Mouse (Mus musculus): ENCODE results near the gene Wnk2.

Wnk2 gene

DNA sequence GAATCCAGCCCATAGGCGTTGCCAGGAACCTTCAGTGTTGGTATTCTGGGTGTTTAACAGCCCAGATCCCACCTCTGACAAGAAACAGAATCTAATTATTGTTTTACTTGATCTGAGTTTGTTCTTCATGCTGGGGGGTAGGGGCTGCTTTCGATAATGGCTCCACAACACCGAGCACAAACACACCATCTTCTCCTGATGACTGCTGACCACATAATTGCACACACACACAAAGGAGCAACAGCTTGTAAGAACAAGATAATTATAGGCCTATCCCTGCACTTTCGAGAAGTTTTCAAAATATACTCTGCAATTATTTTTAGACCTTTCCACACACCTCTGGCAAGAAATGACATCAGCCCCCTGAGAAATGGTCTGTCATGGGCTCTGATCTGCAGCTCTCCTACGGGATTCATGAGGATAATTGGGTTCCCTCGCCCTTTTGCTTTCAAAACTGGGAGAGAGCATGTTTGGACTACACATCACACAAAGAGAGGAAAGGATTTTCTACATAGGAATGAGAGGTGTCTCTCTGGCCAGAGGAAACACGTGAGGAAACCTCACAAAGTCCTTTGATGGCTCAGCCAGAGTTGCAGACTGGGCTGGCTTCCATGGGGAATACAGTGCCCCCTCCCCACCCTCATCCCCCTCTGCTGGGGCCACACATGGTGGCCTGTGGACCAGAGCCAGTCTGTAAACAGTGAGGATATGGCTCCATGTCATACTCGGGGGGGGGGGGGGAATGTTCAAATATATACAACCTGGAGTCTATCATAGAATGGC, 118.9 kb downstream of the Wnk2 start:
- DNase-seq = no peak

DNA sequence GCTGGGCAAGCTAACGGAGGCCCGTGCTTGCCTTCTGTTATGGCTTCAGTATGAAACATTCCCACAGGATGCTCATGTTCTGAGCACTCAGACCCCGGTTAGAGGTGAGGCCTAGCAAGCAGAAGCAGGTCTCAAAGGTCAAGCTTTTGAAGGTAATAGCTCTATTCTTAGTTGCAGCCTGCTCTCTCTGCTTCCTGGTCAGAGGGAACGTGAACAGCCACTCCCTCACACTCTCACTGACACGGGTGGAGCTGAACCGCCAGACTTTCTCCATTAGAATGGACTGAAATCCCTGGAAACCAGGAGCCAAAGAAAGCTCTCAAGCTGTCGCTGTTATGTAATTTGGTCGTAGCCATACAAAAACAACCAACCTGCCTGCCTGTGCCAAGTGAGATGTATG, 120.8 kb downstream of the Wnk2 start:
- no peak for DNase-seq

- DNase-seq = no peak
These were observed 122.3 kb downstream of the Wnk2 start for GRCm38 (mm10) chr13:49025521-49025920.

DNA sequence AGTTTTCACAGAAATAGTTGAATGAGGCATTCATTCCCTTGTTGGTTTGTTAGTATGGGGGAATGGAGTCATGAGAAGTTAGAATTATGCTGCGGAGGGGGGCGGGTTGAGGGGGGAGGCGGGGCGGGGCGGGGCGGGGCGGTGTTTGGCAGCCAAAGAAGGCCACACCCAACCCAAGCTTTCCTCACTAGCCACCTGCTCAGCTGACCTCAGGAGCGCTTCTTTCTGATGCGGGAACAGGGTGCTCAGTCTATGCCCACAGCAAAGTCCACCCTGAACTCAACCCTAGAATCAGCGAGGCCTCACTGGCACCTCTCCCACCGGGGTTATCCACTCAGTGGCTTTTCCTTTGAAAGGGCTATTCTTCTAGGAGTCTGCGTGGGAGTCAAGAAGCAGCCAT, 123.1 kb downstream of the Wnk2 start:
- DNase-seq = no peak

- no peak for DNase-seq
These were observed 126.1 kb downstream of the Wnk2 start for GRCm38 (mm10) chr13:49021693-49022092.

DNA sequence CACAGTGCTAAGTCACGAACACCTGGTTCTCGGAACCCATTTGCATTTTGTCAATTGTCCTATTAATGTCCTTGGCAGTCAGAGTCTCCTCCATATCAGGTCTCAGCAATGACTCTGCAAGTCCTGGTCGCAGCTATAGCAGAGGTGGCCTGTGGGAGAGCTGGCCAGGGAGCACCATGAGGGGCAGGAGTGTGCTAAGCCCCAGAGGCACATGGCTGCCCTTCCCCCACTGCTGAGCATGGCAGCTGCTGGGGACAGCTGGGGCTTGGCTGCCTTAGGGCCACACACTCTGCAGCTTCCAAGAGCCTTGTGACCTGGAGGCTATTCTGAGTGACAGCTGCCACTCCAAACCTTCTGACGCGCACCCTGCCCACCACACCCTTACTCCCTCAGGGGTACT, 127.7 kb downstream of the Wnk2 start:
- no peak for DNase-seq

DNA sequence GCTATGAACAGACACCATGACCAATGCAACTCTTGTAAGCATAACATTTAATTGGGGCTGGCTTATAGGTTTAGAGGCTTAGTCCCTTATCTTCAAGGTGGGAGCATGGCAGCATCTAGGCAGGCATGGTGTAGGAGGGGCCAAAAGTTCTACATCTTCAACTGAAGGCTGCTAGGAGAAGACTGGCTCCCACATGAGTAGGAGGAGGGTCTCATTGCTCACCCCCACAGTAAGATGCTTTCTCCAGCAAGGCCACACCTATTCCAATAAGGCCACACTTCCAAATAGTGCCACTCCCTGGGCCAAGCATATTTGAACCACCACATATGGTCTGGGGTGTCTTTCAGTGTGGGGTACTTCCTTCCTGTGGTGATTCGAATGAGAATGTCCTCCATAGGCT, 130.4 kb downstream of the Wnk2 start:
- DNase-seq = no peak

GRCm38 (mm10) chr13:49016311-49016761, 131.5 kb downstream of the Wnk2 start:
- peak; percentile 86 for DNase-seq

- DNase-seq = no peak
These were observed 132.2 kb downstream of the Wnk2 start for GRCm38 (mm10) chr13:49015366-49016306.

GRCm38 (mm10) chr13:49013206-49013794, 134.5 kb downstream of the Wnk2 start:
- DNase-seq = no peak

GRCm38 (mm10) chr13:49001691-49002090, 146.1 kb downstream of the Wnk2 start:
- peak; percentile 28 for DNase-seq

- DNase-seq = peak; percentile 26
These were observed 149.2 kb downstream of the Wnk2 start for GRCm38 (mm10) chr13:48998591-48998990.

DNA sequence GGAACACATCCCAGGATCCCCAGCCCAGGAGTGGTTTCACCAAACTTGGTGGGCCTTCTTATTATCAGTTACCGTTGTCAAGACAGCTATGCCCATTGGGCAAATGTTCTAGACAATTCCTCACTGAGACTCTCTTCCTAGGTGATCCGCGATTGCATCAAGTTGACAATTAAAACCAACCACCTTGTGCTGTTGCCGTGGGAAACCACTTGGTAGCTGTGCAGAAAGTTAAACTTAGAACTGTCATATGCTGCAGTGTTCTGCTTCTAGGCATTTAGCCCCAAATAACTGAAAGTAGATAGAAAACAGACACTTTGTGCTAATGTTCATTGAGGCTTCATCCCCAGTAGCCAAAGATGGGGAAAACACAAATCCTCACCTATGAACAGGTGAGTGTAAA, 151.1 kb downstream of the Wnk2 start:
- no peak for DNase-seq

DNA sequence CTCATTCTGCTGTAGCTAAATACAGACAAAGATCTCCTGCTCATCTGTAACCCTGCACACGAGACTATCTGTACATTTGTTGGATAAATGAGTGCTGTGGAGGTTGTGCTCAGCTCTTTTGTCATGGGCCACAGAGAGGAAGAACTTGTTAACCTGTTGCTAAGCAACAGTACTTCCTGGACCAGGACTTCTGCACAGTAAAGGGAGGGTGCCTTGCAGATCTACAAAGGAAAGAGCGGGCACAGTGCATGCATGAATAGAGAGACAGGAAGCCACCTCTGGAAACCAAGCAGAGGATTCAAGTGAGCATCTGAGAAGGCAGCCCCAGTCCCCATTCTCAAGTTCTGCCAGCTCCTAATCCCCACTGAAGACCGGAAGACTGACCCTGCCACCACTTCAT, 152.9 kb downstream of the Wnk2 start:
- no peak for DNase-seq

- DNase-seq = no peak
These were observed 154.9 kb downstream of the Wnk2 start for GRCm38 (mm10) chr13:48992914-48993313.

DNA sequence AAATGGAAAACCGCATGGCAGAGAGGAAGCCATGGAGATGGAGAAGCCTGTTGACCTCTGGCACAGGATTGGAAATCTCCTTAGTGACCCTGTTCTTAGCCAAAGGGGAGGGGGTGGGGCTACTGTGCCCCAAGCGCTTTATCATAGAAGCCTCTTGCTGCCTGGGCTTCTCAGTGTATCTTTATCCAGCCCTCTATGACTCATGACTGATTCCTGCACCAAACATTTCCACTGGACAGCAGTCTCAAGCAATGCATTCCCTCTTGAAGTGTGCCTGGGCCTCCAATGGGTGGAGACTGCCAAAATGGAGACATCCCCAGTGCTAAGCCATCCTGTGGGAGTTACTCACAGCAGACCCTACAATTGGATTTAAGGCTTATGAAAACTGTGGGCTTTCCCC, 157.7 kb downstream of the Wnk2 start:
- no peak for DNase-seq

Measured in right cerebral cortex, postnatal 14 days (tissue).